Mouse (Mus musculus) T-helper 17 cell (primary cell): Measurements from ENCODE around the gene Olfr267.

Experiments used
- in situ Hi-C, 2 experiments: fragments of 300-600 bp; cut with MboI, MseI; formaldehyde crosslinking; loops; 1 replicate in 1 of 2; 2 replicates in 1 of 2; pipeline ENCODE4 v1.15.1; 2025; ENCODE audit warnings: high pct_unique_total_duplicates in 2 of 2

The Olfr267 gene

GRCm38 (mm10) chr4:58787616-58788015 lies at the start of gene Olfr267:
Olfr267 (minus strand) TSS chr4:58787716.
- in situ Hi-C loops = no loop called here

GRCm38 (mm10) chr4:58832908-58833307 lies 45.4 kb upstream of the Olfr267 start:
- in situ Hi-C loops = loop anchor here in 1 of 2 experiments (25.0 kb wide), 1 partner anchor 1921 kb away; no protein-coding TSS in a partner anchor

- in situ Hi-C loops = loop anchor here in 1 of 2 experiments (25.0 kb wide), 1 partner anchor 1914 kb away; no protein-coding TSS in a partner anchor
These were observed 38.4 kb upstream of the Olfr267 start for GRCm38 (mm10) chr4:58825921-58826320.

DNA sequence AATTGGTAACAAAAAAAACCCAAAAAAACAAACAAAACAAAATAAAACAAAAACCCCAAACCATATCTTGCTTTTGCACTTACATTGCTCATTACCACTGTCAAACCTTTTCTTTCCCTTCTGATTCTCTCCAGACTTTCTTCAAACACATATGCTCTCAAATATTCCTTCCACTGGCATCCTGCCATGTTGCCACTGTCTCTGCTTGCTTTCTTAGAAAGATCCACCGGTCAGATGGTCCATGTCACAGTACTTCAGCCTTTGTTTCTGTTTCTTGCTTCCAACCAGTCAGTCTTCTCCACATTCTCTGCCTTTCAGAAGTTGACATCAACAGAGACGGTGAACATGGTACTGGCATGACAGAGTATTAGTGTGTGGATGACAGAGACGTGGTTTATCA lies 857 bp downstream of the Olfr267 start:
- in situ Hi-C loops = no loop called here

DNA sequence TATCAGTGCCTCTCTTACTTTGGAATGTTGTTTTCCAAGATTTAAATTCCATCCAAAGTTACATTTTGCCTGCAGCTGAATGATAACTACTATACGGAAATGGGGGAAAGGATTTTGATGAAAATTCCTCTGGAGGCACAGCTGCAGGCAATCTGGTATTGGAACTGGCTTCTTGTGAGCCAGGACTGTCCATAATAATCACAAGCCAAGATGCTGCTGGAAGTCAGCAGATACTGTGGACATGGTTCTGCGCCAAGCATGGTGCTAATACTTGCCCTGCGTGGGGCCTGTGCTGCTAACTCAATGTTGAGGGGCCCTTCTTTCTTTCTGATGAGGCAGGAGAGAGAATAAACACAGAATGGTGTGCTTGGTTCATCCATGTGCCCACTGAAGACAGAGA lies 24.1 kb downstream of the Olfr267 start:
- in situ Hi-C loops = no loop called here

GRCm38 (mm10) chr4:58749510-58749909 lies 38.0 kb downstream of the Olfr267 start:
- in situ Hi-C loops = loop anchor here in 1 of 2 experiments (5.0 kb wide), 1 partner anchor 482 kb away; no protein-coding TSS in a partner anchor

DNA sequence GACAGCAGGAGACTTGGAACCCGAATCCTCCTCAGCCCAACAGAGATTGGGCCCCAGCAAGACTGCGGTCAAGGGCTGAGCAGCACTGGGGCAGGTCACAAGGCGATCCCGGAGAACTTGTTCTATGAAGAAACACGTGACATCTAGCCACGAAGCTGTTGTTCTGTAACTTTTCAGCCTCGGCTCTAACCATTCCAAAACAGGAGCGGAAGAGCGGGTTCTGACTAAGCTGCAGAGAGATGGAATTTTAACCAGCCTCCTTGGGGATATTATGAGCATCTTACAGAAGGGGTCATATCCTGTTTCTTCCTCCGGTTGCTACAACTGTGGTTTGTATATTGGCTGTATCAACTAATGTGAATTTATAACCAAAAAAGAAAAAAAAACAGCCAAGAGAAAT lies 38.4 kb downstream of the Olfr267 start:
- in situ Hi-C loops = loop anchor here in 1 of 2 experiments (5.0 kb wide), 1 partner anchor 482 kb away; no protein-coding TSS in a partner anchor

GRCm38 (mm10) chr4:58745583-58746222 lies 41.8 kb downstream of the Olfr267 start:
- in situ Hi-C loops = loop anchor here in 1 of 2 experiments (5.0 kb wide), 1 partner anchor 478 kb away; no protein-coding TSS in a partner anchor

GRCm38 (mm10) chr4:58736867-58737633 lies 50.5 kb downstream of the Olfr267 start:
- in situ Hi-C loops = no loop called here
